Mouse (Mus musculus): ENCODE results near the gene Myo16.

DNA sequence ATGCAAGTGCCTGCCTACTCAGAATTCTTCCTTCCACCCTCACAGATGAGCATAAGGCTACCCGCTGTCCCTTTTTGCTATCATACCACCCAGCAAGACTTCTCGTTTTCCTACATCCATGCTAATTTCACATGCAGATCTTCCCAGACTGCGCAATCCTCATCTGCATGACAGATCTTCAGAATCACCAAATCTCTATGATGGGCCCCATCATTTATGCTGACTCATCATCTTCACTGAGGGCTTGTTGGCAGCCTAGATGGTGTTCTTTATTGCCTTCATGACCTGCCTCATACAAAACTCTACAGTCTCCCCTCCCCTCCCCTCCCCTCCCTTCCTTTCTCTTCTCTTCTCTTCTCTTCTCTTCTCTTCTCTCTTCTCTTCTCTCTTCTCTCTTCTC, 395.7 kb downstream of the Myo16 start:
- TF ChIP-seq GATA1 (IDR thresholded peaks at IDR 0.05; ENCODE audit: borderline replicate concordance, low read length) (no peak), FLI1 (IDR thresholded peaks at IDR 0.05; ENCODE audit: low read length) (no peak)

Data from megakaryocyte, embryonic 14.5 days (primary cell).